Mouse (Mus musculus): ENCODE measurements around the gene Tom1l2. TPM values are rescaled to one million over a fixed set of nuclear protein-coding genes. Genes with fewer than 3 reads are reported as not detected.

The Tom1l2 gene
- polyA plus RNA-seq, 1 experiment from 2014 or later, result 71.4 TPM

DNA sequence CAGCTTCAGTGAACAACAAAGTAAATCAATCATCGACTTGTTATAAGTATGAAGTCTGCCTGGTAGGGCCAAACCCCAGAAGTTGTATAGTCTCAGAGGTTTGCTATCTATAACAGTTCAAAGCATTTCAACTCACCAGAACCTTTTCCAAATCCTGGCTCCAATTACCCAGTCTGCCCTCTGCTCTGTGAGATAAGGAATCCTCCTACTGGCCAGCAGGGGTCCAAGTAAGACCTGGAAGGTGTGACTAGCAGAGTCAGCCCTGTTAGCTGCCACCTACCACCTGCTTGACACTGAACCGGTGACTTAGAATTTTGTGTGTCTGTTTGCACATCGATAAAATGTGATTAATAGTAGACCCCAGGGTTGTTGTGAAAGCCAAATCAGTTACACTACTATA is 14.6 kb upstream of the Tom1l2 start:
- Histone ChIP-seq H3K27me3 (no peaks in the 10 kb centered on the region), H3K4me1 (replicated peaks) (0 out of 2 replicates have a peak, but pooled peaks cover 6% of the 10 kb centered on the region), H3K27ac (replicated peaks) (no peak overlapping the region), H3K36me3 (no peaks in the 10 kb centered on the region), H3K4me2 (no peak overlapping the region), H3K9ac (no peak overlapping the region), H3K9me3 (no peaks in the 10 kb centered on the region), H3K4me3 (no peak overlapping the region)
- no peak for ATAC-seq (ENCODE audit: low FRiP score, low read depth)
- 76% methylated on average over 3 of the region's 3 CpGs for WGBS

DNA sequence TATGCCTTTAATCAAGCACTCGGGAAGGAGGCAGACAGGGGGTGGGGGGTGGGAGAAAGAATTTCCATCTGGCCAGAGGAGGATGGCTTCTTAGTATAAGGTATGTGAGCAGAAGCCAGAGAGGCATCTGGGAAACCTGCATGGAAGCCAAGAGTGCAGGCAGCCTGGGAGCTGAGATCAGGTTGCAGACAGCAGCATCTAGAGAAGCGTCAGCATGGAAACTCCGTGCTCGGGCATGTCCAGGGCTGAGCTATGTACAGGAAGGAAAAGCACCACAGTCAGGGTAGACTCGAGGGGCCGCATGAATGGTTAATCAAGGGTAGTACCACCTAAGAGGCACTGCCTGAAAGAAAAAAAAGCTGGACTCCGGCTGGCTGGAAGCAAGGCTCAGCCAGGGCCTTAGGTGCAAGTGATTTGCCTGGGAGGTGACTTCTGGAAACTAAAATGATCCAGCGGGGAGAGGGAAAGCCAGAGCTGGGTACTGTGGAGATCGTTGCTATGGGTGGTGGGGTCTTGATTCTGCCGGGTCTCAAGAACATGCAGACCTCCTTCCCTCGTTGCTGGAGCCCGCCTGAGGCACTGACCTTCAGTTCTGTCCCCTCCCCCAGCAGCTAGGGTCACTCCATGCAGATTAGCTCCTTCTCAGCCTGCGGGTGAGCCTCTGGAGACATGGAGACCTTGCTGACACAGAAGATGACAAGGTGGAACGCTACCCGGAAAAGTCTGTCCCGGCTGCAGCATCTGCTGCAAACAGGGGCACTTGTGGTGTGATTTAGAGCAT is 13.7 kb upstream of the Tom1l2 start:
- WGBS, result 48% methylated on average over 16 of the region's 16 CpGs
- H3K27ac ChIP-seq (replicated peaks), result no peak overlapping the region

DNA sequence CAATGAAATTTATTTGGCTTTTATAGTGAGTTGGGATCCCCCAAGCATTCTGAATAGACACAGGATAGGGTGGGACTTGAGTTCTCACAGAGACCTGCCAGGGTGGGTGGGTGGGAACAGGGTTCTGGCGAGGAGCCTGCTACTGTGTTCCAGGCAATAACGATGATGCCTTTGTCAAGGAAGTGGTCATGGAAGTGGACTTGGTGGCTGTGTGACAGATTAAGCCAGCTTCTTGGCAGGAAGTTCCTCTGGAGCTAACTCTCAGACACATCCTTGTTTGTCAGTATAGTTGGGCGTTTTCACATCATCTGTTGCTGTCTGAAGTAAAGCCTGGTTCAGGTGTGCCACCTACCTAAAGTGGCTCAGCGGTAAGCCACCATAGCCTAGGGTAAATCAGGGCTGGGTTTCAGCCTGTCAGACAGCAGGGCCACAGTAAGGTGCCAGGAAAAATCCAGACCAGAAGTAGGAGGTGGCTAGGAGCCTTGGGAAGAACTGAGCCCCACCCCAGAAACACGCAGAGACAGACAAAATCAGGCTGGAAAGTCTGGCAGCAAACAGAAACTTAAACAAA is 8.0 kb upstream of the Tom1l2 start:
- no peak for ATAC-seq (ENCODE audit: low FRiP score, low read depth)
- Histone ChIP-seq H3K27ac (replicated peaks) (no peak overlapping the region), H3K4me1 (replicated peaks) (no peaks in the 10 kb centered on the region), H3K4me2 (no peak overlapping the region), H3K9me3 (no peaks in the 10 kb centered on the region), H3K9ac (no peak overlapping the region), H3K36me3 (no peaks in the 10 kb centered on the region), H3K4me3 (no peak overlapping the region), H3K27me3 (no peaks in the 10 kb centered on the region)
- WGBS, result 75% methylated on average over 5 of the region's 5 CpGs

More for the DNA sequence above, 13.7 kb upstream of the Tom1l2 start:
- no peak for ATAC-seq (ENCODE audit: low FRiP score, low read depth)
- Histone ChIP-seq H3K36me3 (no peaks in the 10 kb centered on the region), H3K4me3 (no peak overlapping the region), H3K9me3 (no peaks in the 10 kb centered on the region), H3K27me3 (no peaks in the 10 kb centered on the region), H3K4me1 (replicated peaks) (0 out of 2 replicates have a peak, but pooled peaks cover 6% of the 10 kb centered on the region), H3K9ac (no peak overlapping the region), H3K4me2 (no peak overlapping the region)

DNA sequence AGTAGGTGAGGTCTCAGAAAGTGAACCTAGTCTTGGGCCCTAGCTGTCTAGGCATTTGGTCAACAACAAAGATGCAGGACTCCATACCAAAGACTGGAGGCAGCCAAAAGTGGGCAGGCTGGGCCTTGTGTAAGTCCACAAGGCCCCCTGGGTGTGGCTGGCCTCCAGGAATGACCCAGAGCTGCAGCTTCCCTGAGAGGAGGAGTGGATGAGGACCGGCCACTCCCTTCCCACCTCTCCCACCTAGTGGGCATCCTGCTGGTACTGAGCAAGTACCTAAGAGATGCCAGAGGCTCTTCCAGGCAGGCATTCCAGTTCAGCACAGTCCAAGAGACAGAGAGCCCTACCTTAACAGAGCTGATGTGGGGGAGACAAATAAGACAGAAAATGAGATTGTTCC is 7.2 kb upstream of the Tom1l2 start:
- no peaks in the 10 kb centered on the region for H3K9me3 ChIP-seq
- no peaks in the 10 kb centered on the region for H3K27me3 ChIP-seq
- no peaks in the 10 kb centered on the region for H3K36me3 ChIP-seq
- H3K27ac ChIP-seq (replicated peaks), result no peak overlapping the region
- no peak for ATAC-seq (ENCODE audit: low FRiP score, low read depth)
- no peak overlapping the region for H3K4me2 ChIP-seq
- H3K4me3 ChIP-seq, result no peak overlapping the region
- WGBS, result 70% methylated on average over 1 of the region's 1 CpGs
- no peaks in the 10 kb centered on the region for H3K4me1 ChIP-seq (replicated peaks)
- H3K9ac ChIP-seq, result no peak overlapping the region

DNA sequence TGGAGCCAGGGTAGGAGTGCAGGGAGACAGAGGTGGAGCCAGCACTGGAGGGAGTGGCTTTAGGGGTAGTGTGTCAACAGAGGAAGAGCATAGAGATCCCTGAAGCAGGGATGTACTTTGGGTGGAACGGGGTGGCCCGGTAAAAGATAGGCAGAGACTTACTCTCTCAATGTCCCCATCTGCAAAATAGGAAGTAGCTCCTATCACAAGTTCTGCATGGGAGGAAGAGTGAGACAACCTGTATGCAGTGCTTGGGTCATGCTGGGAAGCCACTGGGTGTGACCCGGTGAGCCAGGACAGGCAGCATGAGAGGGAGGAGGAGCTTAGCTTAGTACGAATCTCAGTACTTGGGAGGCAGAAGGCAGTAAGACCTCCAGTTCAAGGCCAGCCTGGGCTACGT is 6.4 kb upstream of the Tom1l2 start:
- Histone ChIP-seq H3K36me3 (no peaks in the 10 kb centered on the region), H3K27me3 (no peaks in the 10 kb centered on the region), H3K4me3 (no peak overlapping the region), H3K9me3 (no peaks in the 10 kb centered on the region), H3K4me1 (replicated peaks) (no peaks in the 10 kb centered on the region), H3K27ac (replicated peaks) (no peak overlapping the region), H3K9ac (no peak overlapping the region), H3K4me2 (no peak overlapping the region)
- ATAC-seq (ENCODE audit: low FRiP score, low read depth), result no peak
- WGBS, result 77% methylated on average over 5 of the region's 5 CpGs

DNA sequence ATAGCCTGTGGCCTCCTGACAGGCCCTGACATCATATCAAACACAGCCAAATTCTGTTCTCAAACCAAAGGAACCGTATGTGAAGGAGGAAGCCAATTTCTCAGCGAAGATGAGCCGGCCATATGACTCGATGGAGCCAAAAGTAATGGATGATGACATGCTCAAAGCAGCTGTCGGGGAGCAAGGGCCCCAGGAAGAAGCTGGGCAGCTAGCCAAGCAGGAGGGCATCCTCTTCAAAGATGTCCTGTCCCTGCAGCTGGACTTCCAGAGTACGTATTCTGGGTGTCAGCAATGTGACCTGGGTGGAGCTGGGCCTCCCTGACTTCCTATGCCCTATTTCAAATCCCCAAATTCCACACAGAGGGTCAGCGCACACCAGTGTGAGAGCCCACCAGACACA is 5.8 kb upstream of the Tom1l2 start:
- no peak for ATAC-seq (ENCODE audit: low FRiP score, low read depth)
- no peaks in the 10 kb centered on the region for H3K9me3 ChIP-seq
- 75% methylated on average over 7 of the region's 7 CpGs for WGBS
- no peaks in the 10 kb centered on the region for H3K27me3 ChIP-seq
- H3K4me2 ChIP-seq, result no peak overlapping the region
- no peak overlapping the region for H3K9ac ChIP-seq
- peaks cover under 1% of the 10 kb centered on the region; the same call in 1 of the 2 replicates for H3K4me1 ChIP-seq (replicated peaks)
- no peaks in the 10 kb centered on the region for H3K36me3 ChIP-seq
- no peak overlapping the region for H3K27ac ChIP-seq (replicated peaks)
- H3K4me3 ChIP-seq, result no peak overlapping the region

DNA sequence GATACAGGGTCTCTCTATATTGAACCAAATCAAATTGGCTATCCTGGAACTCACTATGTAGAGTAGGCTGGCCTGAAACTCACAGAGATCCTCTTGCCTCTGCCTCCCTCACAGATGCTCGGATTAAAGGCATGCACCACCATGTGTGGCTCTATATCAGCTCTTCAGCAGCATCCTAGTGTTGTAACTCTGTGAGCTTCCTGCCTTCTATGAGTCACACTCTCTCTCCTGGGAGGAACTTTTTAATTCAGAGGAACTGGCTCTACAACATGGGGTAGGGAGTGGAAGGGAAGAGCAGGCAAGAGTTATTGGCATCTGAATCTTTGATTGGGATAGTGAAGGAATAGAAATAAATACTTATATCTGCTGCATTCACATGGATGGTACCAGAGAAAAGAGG is 4.4 kb upstream of the Tom1l2 start:
- no peaks in the 10 kb centered on the region for H3K27me3 ChIP-seq
- no peak overlapping the region for H3K9ac ChIP-seq
- H3K4me2 ChIP-seq, result no peak overlapping the region
- no peaks in the 10 kb centered on the region for H3K36me3 ChIP-seq
- no peaks in the 10 kb centered on the region for H3K9me3 ChIP-seq
- no peak overlapping the region for H3K4me3 ChIP-seq
- no peak overlapping the region for H3K27ac ChIP-seq (replicated peaks)
- ATAC-seq (ENCODE audit: low FRiP score, low read depth), result no peak
- WGBS, result 70% methylated on average over 1 of the region's 1 CpGs
- H3K4me1 ChIP-seq (replicated peaks), result peaks cover 6% of the 10 kb centered on the region

DNA sequence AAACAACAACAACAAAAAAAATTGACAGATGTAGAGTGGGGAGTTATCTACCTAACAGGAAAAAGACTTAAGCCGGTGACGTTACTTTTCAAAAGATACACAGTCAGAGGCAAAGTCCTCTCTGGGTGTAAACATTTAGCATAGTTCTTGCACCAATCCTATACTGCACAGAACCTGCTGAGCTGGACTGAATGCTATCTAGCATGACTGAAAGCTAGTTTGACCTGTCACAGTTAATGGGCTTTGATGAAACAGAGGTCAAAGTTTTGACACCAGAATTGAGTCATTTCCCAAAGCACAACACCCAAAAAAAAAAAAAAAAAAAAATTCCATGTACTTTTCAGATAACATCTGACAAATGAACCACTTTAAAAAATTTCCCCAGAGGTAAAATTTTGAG is 3.2 kb upstream of the Tom1l2 start:
- H3K9ac ChIP-seq, result no peak overlapping the region
- H3K27me3 ChIP-seq, result no peaks in the 10 kb centered on the region
- H3K4me3 ChIP-seq, result no peak overlapping the region
- no peak for ATAC-seq (ENCODE audit: low FRiP score, low read depth)
- no peak overlapping the region for H3K27ac ChIP-seq (replicated peaks)
- WGBS, result 99% methylated on average over 2 of the region's 2 CpGs
- H3K4me1 ChIP-seq (replicated peaks), result peaks cover 18% of the 10 kb centered on the region
- H3K36me3 ChIP-seq, result no peaks in the 10 kb centered on the region
- H3K9me3 ChIP-seq, result no peaks in the 10 kb centered on the region
- no peak overlapping the region for H3K4me2 ChIP-seq

DNA sequence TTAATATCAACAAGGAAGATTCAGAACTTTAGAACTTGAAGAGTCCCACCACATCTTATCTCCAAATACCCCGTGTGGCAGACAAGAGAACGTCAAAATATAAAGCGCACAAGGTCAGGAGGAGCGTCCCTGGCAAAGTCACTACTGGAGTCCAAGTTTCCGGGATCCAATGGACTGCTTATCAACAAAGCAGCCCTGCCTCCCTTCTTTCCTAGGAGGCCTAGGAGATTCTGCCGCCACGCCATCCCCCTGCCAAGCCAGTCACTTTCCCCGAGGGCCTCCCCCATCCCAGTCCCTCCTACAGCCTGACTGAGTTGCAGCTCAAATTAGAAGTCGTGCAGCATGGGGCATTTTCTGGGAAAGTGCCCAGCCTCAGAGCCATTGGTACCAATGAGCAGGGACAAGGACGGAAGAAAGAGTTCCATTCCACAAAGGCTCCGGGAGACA is 757 bp downstream of the Tom1l2 start:
- peak overlapping the region; percentile 86 for H3K4me2 ChIP-seq
- H3K9ac ChIP-seq, result peak overlapping the region; percentile 84
- H3K4me1 ChIP-seq (replicated peaks), result peaks cover 29% of the 10 kb centered on the region
- WGBS, result 26% methylated on average over 11 of the region's 11 CpGs
- H3K27me3 ChIP-seq, result no peaks in the 10 kb centered on the region
- peak overlapping the region; percentile 74 for H3K4me3 ChIP-seq
- no peak for ATAC-seq (ENCODE audit: low FRiP score, low read depth)
- no peaks in the 10 kb centered on the region for H3K9me3 ChIP-seq
- H3K36me3 ChIP-seq, result no peaks in the 10 kb centered on the region
- H3K27ac ChIP-seq (replicated peaks), result peak overlapping the region; percentile 85

DNA sequence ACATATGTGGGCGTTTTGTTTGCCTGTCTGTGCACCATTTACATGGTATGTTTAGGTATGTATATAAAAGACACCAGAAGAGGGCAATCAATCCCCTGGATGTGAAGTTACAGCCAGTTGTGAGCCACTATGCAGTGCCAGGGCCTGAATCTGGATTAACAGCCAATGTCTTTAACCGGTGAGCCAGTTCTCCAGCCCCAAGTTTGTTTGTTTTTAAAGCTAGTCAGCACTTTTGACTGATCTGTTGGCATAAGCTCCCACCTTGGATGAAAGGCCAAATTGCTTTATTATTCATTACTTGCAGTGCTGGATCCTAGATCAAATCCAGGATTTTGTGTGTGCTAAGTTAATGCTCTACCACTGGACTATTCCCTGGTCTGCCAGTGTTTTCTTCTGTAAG is 1.3 kb downstream of the Tom1l2 start:
- 56% methylated on average over 2 of the region's 2 CpGs for WGBS

DNA sequence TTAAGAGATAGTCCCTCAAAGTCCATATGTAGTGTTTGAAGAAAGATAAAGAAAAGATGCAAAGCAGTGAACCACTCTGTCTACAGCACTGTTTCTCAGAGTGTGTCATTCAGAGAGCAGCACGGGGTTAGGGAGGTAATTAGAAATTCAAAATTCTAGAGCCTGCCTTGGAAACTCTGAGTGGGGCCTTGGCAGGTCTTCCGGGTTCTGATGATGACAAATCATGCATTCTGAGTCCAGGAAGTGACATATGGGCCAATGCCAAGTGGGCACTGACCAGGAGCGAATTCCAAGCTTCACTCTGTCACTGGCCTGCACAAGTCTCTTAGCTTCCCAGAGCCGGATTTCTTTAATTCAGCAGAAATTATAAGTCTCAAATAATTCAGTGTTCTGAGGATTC is 6.2 kb downstream of the Tom1l2 start:
- no peak overlapping the region for H3K27ac ChIP-seq (replicated peaks)
- no peaks in the 10 kb centered on the region for H3K9me3 ChIP-seq
- 54% methylated on average over 4 of the region's 4 CpGs for WGBS
- H3K9ac ChIP-seq, result no peak overlapping the region
- H3K4me3 ChIP-seq, result no peak overlapping the region
- H3K4me2 ChIP-seq, result no peak overlapping the region
- no peaks in the 10 kb centered on the region for H3K27me3 ChIP-seq
- no peak for ATAC-seq (ENCODE audit: low FRiP score, low read depth)
- H3K4me1 ChIP-seq (replicated peaks), result peaks cover 24% of the 10 kb centered on the region
- no peaks in the 10 kb centered on the region for H3K36me3 ChIP-seq

More for the DNA sequence above, 1.3 kb downstream of the Tom1l2 start:
- Histone ChIP-seq H3K9ac (no peak overlapping the region), H3K4me3 (peak overlapping the region; percentile 74), H3K27ac (replicated peaks) (no peak overlapping the region), H3K4me1 (replicated peaks) (peaks cover 35% of the 10 kb centered on the region), H3K9me3 (no peaks in the 10 kb centered on the region), H3K36me3 (no peaks in the 10 kb centered on the region), H3K4me2 (peak overlapping the region; percentile 86), H3K27me3 (no peaks in the 10 kb centered on the region)
- ATAC-seq (ENCODE audit: low FRiP score, low read depth), result no peak

DNA sequence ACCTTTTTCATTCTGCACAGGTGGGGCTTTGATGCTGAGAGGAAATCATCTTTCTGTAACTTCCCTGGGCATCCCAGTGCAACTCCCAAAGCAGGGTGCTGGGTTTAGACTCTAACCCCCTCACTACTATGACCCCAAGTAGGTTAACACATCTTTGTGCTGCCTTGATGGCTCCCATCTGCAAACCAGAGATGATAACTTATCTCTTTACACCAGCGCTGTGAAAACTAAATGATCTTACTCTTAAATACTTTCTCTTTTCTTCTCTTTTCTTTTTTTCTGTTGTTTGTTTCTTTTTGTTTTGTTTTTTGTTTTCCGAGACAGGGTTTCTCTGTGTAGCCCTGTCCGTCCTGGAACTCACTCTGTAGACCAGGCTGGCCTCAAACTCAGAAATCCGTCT is 6.8 kb downstream of the Tom1l2 start:
- Histone ChIP-seq H3K4me3 (no peak overlapping the region), H3K27ac (replicated peaks) (no peak overlapping the region), H3K27me3 (no peaks in the 10 kb centered on the region), H3K4me2 (no peak overlapping the region), H3K4me1 (replicated peaks) (peaks cover 18% of the 10 kb centered on the region), H3K36me3 (no peaks in the 10 kb centered on the region), H3K9me3 (no peaks in the 10 kb centered on the region), H3K9ac (no peak overlapping the region)
- no peak for ATAC-seq (ENCODE audit: low FRiP score, low read depth)
- WGBS, result 91% methylated on average over 4 of the region's 4 CpGs

Data from hindbrain, embryonic 15.5 days (tissue).